Mouse (Mus musculus): ENCODE measurements around the gene Sh3glb2. TPM values are rescaled to one million over a fixed set of nuclear protein-coding genes. Genes with fewer than 3 reads are reported as not detected.

Gene Sh3glb2
- 30.4 and 41.2 TPM in 2 replicates for total RNA-seq (2017)

- peak; percentile 35 to 57 for ATAC-seq (replicated peaks in 1 of 2; ENCODE audit: insufficient read depth in 1 of 2, low FRiP score in 2 of 2, low TSS enrichment in 1 of 2, low read depth in 1 of 2, poor library complexity in 2 of 2, severe bottlenecking in 2 of 2)
Measured at GRCm38 (mm10) chr2:30358533-30359531, at the start of gene Sh3glb2. TSS of gene Sh3glb2 (minus strand) at chr2:30359337.

DNA sequence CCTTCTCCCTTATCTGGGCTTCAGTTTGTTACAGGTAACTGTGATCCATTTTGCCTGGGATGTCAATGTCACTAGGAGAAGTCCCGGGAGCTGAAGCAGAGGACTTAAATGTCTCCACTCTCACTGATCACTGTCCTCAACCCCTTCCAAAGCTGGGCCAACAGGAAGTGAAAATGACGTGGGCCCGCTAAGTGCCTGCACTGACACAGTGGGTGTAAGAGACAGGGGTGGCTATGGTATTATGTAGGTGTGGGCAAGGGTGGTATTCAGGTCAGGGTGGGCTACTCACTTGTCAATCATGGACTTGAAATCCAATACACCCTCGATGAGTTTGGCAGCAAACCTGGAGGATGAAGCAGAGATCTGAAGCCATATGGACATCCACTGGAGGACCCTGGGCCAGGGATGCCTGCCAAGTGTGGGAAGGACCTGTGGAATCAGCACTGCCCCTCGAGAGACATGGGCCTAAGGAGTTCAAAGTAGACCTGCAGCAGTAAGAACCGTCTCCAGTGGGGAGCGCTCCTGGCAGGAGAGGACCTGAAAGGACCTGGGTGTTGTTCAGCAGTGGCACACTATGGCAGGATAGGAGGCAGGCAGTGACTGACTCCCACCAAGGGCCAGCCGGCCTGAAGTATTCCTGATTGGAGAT is 49.4 kb upstream of the Sh3glb2 start:
- ATAC-seq (replicated peaks in 1 of 2; ENCODE audit: insufficient read depth in 1 of 2, low FRiP score in 2 of 2, low TSS enrichment in 1 of 2, low read depth in 1 of 2, poor library complexity in 2 of 2, severe bottlenecking in 2 of 2), result no peak

DNA sequence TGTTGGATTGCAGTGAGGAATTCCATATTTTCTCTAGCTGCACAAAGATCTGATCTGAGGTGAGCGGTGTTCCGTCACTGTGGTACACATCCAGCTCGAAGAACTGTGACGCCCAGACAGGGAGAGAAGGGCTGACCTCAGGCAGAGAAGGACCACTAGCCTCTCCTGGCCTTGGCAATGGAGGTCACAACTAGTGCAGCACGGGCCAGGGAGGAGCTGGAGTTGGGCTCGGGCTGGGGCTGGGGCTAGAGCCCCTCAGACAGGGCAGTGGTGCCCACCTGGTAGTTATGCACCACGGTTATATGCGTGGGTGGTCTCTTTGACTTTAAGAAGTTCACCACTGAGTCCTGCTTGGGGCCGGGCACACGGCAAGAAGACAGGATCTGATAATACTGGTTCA is 48.6 kb upstream of the Sh3glb2 start:
- ATAC-seq (replicated peaks in 1 of 2; ENCODE audit: insufficient read depth in 1 of 2, low FRiP score in 2 of 2, low TSS enrichment in 1 of 2, low read depth in 1 of 2, poor library complexity in 2 of 2, severe bottlenecking in 2 of 2), result no peak

- no peak for ATAC-seq (replicated peaks in 1 of 2; ENCODE audit: insufficient read depth in 1 of 2, low FRiP score in 2 of 2, low TSS enrichment in 1 of 2, low read depth in 1 of 2, poor library complexity in 2 of 2, severe bottlenecking in 2 of 2)
Measured at GRCm38 (mm10) chr2:30407221-30407620, 48.1 kb upstream of the Sh3glb2 start.

GRCm38 (mm10) chr2:30403870-30404269 is 44.7 kb upstream of the Sh3glb2 start:
- ATAC-seq (replicated peaks in 1 of 2; ENCODE audit: insufficient read depth in 1 of 2, low FRiP score in 2 of 2, low TSS enrichment in 1 of 2, low read depth in 1 of 2, poor library complexity in 2 of 2, severe bottlenecking in 2 of 2), result no peak

- no peak for ATAC-seq (replicated peaks in 1 of 2; ENCODE audit: insufficient read depth in 1 of 2, low FRiP score in 2 of 2, low TSS enrichment in 1 of 2, low read depth in 1 of 2, poor library complexity in 2 of 2, severe bottlenecking in 2 of 2)
Measured at GRCm38 (mm10) chr2:30402843-30403242, 43.7 kb upstream of the Sh3glb2 start.

DNA sequence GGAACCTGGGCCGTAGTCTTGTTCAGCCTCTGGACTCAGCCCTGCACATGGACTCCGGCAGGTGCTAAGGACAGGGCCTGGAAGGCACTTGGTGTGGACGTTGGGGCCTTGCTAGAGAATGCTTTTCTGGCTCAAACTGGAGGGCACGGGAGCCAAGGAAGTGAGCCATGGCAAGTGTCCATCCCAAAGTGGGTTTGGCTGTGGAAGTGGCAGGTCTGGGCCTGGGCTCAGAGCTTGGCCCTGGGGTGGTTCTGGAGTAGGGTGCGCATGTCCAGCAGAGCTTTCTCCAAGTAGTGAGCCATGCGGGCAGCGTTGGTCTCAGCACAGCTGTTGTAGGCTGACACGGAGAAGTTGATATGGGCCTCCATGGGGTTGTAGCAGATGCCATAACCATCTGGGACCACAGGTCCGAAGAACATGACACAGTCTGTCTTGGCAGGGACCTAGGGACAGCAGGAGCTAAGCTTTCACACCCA is 43.3 kb upstream of the Sh3glb2 start:
- no peak for ATAC-seq (replicated peaks in 1 of 2; ENCODE audit: insufficient read depth in 1 of 2, low FRiP score in 2 of 2, low TSS enrichment in 1 of 2, low read depth in 1 of 2, poor library complexity in 2 of 2, severe bottlenecking in 2 of 2)

DNA sequence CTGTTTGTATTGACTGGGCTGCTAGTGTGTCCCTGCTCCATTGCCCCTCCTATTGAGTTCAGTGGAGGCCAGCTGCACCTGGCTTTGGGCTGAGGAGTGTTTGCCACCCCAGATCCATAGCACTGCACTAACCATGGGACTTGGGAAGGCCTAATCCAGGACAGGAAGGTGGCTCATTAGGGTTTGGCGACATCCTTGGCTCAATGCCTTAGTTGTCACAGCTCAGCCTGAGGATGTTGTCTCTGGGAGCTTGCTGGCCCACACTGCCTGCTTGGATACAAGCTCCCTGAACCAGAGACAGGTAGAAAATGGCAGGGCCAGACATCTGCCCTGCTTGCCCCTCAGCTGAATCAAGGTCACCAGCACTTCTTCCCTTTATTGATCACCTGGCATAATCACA is 42.4 kb upstream of the Sh3glb2 start:
- ATAC-seq (replicated peaks in 1 of 2; ENCODE audit: insufficient read depth in 1 of 2, low FRiP score in 2 of 2, low TSS enrichment in 1 of 2, low read depth in 1 of 2, poor library complexity in 2 of 2, severe bottlenecking in 2 of 2), result no peak

DNA sequence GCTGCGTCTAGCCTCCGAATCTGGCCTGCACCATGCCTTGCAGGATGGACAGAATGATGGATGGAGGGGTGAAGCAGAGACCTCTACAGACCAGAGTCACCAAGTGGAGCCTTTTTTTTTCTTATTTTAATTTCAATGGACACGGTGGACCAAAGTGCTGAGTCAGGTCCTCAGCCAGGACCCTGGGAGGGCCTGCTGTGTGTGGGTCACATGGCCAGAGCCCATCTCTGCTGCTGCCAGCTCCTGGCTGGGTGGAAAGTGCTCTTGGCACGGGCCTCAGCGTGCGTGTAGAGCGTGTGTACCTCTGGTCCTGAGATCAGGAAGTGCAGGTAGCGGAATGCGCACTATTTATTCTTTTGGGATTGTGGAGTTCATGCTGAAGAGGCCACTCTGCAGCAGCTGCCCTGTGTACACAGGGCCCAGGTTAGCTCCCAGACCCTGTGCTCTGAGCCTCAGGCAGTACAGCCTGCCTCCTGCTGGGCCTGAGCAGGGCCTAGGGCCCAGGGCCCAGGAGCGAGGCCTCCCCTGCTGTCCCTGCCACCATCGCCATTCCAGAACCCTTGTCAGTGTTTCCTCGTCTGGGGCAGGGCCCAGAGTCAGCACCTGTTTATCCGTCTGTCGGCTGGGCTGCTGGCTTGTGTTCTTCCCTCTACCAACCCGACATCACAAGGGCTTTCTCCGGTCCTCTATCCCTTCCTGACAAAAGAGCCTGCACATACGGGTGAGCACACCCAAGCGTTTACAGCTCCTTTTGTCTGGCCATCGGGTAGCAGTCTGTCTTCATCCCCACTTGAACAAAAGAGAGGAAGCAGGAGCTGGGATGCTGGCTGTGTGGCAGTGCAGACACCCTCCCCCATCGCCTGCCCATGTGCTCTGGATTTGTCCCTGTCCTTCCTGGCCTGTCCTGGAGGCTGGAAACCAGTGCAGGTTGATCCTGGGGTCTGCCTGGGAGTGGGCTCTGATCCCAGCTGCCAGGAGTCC is 40.3 kb upstream of the Sh3glb2 start:
- ATAC-seq (replicated peaks in 1 of 2; ENCODE audit: insufficient read depth in 1 of 2, low FRiP score in 2 of 2, low TSS enrichment in 1 of 2, low read depth in 1 of 2, poor library complexity in 2 of 2, severe bottlenecking in 2 of 2), result no peak

DNA sequence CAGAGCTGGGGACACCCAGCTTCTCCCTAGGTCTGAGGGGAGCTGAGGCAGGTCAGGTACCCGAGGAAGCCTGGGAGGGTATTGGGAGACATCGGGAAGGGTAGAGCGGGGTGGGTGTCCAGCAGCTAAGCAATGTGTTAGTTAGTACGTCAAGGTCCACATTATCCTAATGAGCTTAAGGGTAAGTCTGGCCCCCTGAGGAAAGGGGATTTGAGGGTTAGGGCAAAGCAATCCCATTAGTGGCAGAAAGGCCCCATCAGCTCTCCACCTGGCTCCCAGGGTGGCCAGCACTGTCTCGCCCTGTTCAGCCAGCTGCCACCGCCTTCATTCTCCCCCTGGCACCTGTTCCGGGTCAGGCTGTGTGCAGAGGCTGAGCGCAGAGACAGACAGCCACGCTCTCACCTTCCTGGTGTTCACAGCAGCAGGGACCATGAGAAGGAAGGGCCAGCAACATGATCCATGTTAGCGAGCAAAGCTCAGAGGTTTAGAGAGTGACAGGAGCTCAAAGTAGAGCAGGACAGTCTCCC is 38.9 kb upstream of the Sh3glb2 start:
- ATAC-seq (replicated peaks in 1 of 2; ENCODE audit: insufficient read depth in 1 of 2, low FRiP score in 2 of 2, low TSS enrichment in 1 of 2, low read depth in 1 of 2, poor library complexity in 2 of 2, severe bottlenecking in 2 of 2), result no peak

DNA sequence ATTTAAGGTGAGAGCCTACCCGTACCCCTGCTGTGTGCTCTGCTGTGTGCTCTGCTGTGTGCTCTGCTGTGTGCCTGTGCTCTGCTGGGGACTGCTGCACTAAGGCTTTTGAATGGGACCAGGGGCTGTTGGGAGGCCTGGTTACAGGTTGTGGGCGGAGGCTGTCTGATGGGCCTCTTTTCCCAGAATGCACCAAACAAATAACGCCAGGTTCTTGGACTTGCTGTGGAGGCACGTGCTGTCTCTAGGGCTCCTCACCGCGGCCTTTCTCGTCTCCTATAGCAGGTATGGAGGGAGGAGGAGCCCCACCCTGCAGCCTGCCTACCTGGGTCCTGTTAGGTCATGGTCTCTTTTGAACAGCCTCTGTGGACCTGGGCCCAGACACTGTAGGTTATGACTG is 37.1 kb upstream of the Sh3glb2 start:
- ATAC-seq (replicated peaks in 1 of 2; ENCODE audit: insufficient read depth in 1 of 2, low FRiP score in 2 of 2, low TSS enrichment in 1 of 2, low read depth in 1 of 2, poor library complexity in 2 of 2, severe bottlenecking in 2 of 2), result no peak

DNA sequence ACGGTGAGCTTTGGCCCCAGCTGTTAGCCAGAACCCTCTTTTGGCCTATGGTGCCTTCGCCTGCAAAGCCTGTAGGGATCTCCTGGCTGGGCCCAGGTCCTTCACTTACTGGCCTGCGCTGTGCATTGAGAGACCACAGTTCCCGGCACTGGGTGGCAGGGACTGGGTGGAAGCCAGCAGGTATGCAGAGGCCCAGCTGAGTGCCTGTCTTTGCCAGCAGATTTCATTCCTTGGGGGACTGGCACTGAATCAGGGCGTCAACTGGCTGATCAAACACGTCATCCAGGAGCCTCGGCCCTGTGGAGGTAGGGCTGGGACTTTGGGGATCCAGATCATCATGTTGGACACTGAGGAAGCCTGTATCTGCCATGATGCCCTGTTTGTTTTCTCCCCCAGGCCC is 36.6 kb upstream of the Sh3glb2 start:
- ATAC-seq (replicated peaks in 1 of 2; ENCODE audit: insufficient read depth in 1 of 2, low FRiP score in 2 of 2, low TSS enrichment in 1 of 2, low read depth in 1 of 2, poor library complexity in 2 of 2, severe bottlenecking in 2 of 2), result no peak

GRCm38 (mm10) chr2:30393370-30393656 is 34.2 kb upstream of the Sh3glb2 start:
- ATAC-seq (replicated peaks in 1 of 2; ENCODE audit: insufficient read depth in 1 of 2, low FRiP score in 2 of 2, low TSS enrichment in 1 of 2, low read depth in 1 of 2, poor library complexity in 2 of 2, severe bottlenecking in 2 of 2), result no peak

GRCm38 (mm10) chr2:30392577-30393369 is 33.6 kb upstream of the Sh3glb2 start:
- peak; percentile 19 to 25; a peak in 2 of 4 replicates for ATAC-seq (replicated peaks in 1 of 2; ENCODE audit: insufficient read depth in 1 of 2, low FRiP score in 2 of 2, low TSS enrichment in 1 of 2, low read depth in 1 of 2, poor library complexity in 2 of 2, severe bottlenecking in 2 of 2)

GRCm38 (mm10) chr2:30392114-30392576 is 33.0 kb upstream of the Sh3glb2 start, which contains the start of gene Dolpp1:
TSS of gene Dolpp1 (plus strand) at chr2:30392254.
- ATAC-seq (replicated peaks in 1 of 2; ENCODE audit: insufficient read depth in 1 of 2, low FRiP score in 2 of 2, low TSS enrichment in 1 of 2, low read depth in 1 of 2, poor library complexity in 2 of 2, severe bottlenecking in 2 of 2), result peak; percentile 96

- no peak for ATAC-seq (replicated peaks in 1 of 2; ENCODE audit: insufficient read depth in 1 of 2, low FRiP score in 2 of 2, low TSS enrichment in 1 of 2, low read depth in 1 of 2, poor library complexity in 2 of 2, severe bottlenecking in 2 of 2)
Measured at GRCm38 (mm10) chr2:30389000-30389399, 29.9 kb upstream of the Sh3glb2 start.
